ENCODE assay signal across 8 mouse cellular contexts in genomic region chr1:191905637-191906533, GRCm38 (mm10). TPM values are rescaled to one million over a fixed set of nuclear protein-coding genes. Genes with fewer than 3 reads are reported as not detected.
DNase-seq lines count a peak whose midpoint lies in the region; ATAC-seq and TF ChIP-seq lines count a peak whose summit lies in the region.

No protein-coding gene starts in this region.

- peaks cover 18% of the 10 kb centered on the region for H3K4me1 ChIP-seq in liver, adult 2 months (ENCODE audit: control insufficient read depth, insufficient read depth, low read length)
- H3K4me1 ChIP-seq in forebrain, embryonic 11.5 days (replicated peaks; ENCODE audit: control insufficient read depth, insufficient read depth, low read length): peaks cover 15% of the 10 kb centered on the region
- peaks cover 5% of the 10 kb centered on the region for H3K4me1 ChIP-seq in lung, postnatal 0 days (ENCODE audit: insufficient read depth, low read depth, low read length)

- peak overlapping the region; percentile 76 for H3K4me2 ChIP-seq in forebrain, embryonic 11.5 days (ENCODE audit: low read depth, low read length, severe bottlenecking)
- H3K4me2 ChIP-seq in lung, postnatal 0 days (replicated peaks; ENCODE audit: low read depth, low read length): peak overlapping the region; percentile 95

- WGBS in liver, adult 2 months: 6% methylated on average over 58 of the region's 58 CpGs
- 3% methylated on average over 37 of the region's 58 CpGs for WGBS in forebrain, embryonic 11.5 days
- WGBS in lung, postnatal 0 days: 10% methylated on average over 26 of the region's 58 CpGs

- no peak for TF ChIP-seq POLR2A in liver, adult 2 months (IDR thresholded peaks at IDR 0.05; ENCODE audit: extremely low read depth, insufficient read depth, low read length)

- ATAC-seq in activated CD4-positive, CD25-positive, alpha-beta regulatory T cell, adult 4 months: peak; percentile 24
- peak; percentile 72 for ATAC-seq in forebrain, embryonic 11.5 days (replicated peaks; ENCODE audit: low FRiP score)
- ATAC-seq in lung, postnatal 0 days: peak; percentile 73

- H3K79me2 ChIP-seq in liver, adult 2 months (ENCODE audit: control insufficient read depth, insufficient read depth, low read length): peaks cover 28% of the 10 kb centered on the region; the same call in 1 of the 2 replicates

- TF ChIP-seq CTCF in liver, adult 2 months (IDR thresholded peaks at IDR 0.05; ENCODE audit: low read depth, low read length): no peak
- TF ChIP-seq CTCF in lung, postnatal 0 days (IDR thresholded peaks at IDR 0.05): no peak

- no peak for TF ChIP-seq EP300 in lung, postnatal 0 days (IDR thresholded peaks at IDR 0.05)

- H3K36me3 ChIP-seq in liver, adult 2 months (ENCODE audit: control insufficient read depth, insufficient read depth, low read length): peaks cover 9% of the 10 kb centered on the region
- peaks cover 6% of the 10 kb centered on the region; the same call in 1 of the 2 replicates for H3K36me3 ChIP-seq in forebrain, embryonic 11.5 days (ENCODE audit: control insufficient read depth, insufficient read depth, low read length)
- H3K36me3 ChIP-seq in lung, postnatal 0 days (ENCODE audit: insufficient read depth, low read length): peaks cover 9% of the 10 kb centered on the region; the same call in 1 of the 2 replicates

- peak; percentile 55 for DNase-seq in liver, adult 2 months (ENCODE audit: extremely low read depth, low read depth, low spot score)
- no peak for DNase-seq in liver
- DNase-seq in forebrain, embryonic 11.5 days (ENCODE audit: low spot score): no peak
- peak; percentile 79 to 82 for DNase-seq in kidney, adult 8-10 months
- DNase-seq in lung, postnatal 0 days (ENCODE audit: low spot score): peak; percentile 82
- peak; percentile 29 for DNase-seq in right cerebral cortex, postnatal 4 days
- no peak for DNase-seq in left cerebral cortex, postnatal 4 days

- intact Hi-C loops in left cerebral cortex, postnatal 4 days (cut with DNase I): loop anchor here (5.0 kb wide), 1 partner anchor 69 kb away; no protein-coding TSS in a partner anchor

- H3K27ac ChIP-seq in liver, adult 2 months (replicated peaks; ENCODE audit: insufficient read depth, low read depth, low read length): peak overlapping the region; percentile 63
- no peak overlapping the region for H3K27ac ChIP-seq in forebrain, embryonic 11.5 days (ENCODE audit: low read depth, low read length)
- H3K27ac ChIP-seq in lung, postnatal 0 days (ENCODE audit: low read length): peak overlapping the region; percentile 66

- peak overlapping the region; percentile 94 for H3K9ac ChIP-seq in liver, adult 2 months (ENCODE audit: low read depth, low read length)
- peak overlapping the region; percentile 79 for H3K9ac ChIP-seq in forebrain, embryonic 11.5 days (ENCODE audit: low read length)
- H3K9ac ChIP-seq in lung, postnatal 0 days (replicated peaks; ENCODE audit: low read depth): peak overlapping the region; percentile 63

- H3K4me3 ChIP-seq in liver, adult 2 months (ENCODE audit: insufficient read depth, low read depth, low read length): peak overlapping the region; percentile 84
- peak overlapping the region; percentile 89 for H3K4me3 ChIP-seq in forebrain, embryonic 11.5 days (ENCODE audit: low read depth, low read length)
- H3K4me3 ChIP-seq in lung, postnatal 0 days (ENCODE audit: low read depth, low read length): peak overlapping the region; percentile 90

- H3K9me3 ChIP-seq in forebrain, embryonic 11.5 days (ENCODE audit: control insufficient read depth, low read length): no peaks in the 10 kb centered on the region
- no peaks in the 10 kb centered on the region for H3K9me3 ChIP-seq in lung, postnatal 0 days (ENCODE audit: low read length)

- H3K27me3 ChIP-seq in liver, adult 2 months (ENCODE audit: control insufficient read depth, insufficient read depth, low read length): no peaks in the 10 kb centered on the region
- H3K27me3 ChIP-seq in forebrain, embryonic 11.5 days (ENCODE audit: control insufficient read depth, insufficient read depth, low read length): no peaks in the 10 kb centered on the region
- H3K27me3 ChIP-seq in lung, postnatal 0 days (replicated peaks; ENCODE audit: insufficient read depth, low read length): no peaks in the 10 kb centered on the region

RNA-seq across cellular contexts. Expression of gene Slc30a1, which starts 0.7 kb away (rescaled TPM):
- 22.6 and 24.4 TPM in 2 replicates for total RNA-seq in liver, adult 2 months (2014; rRNA removed)
- 11.3 and 13.6 TPM in 2 replicates for polyA plus RNA-seq in liver, adult 2 months (2012; rRNA removed)
- 1 to 10 TPM; 1.2 to 1.4 TPM for polyA plus RNA-seq in activated CD4-positive, CD25-positive, alpha-beta regulatory T cell, adult 4 months (2017; shearing (Covaris generic))
- polyA plus RNA-seq in forebrain, embryonic 11.5 days (2014; fragmentation: Nextera tagmentation; extraction: Ambion mirVana): 2.2 and 2.7 TPM in 2 replicates
- 5.2 and 5.6 TPM in 2 replicates for polyA plus RNA-seq in lung, postnatal 0 days (2015; fragmentation: Nextera tagmentation; extraction: Ambion mirVana)
- total RNA-seq in left cerebral cortex, postnatal 4 days (2021): 10 to 100 TPM; 24.2 to 27.0 TPM

Comparison
In these comparisons a context has a peak if more than half of its experiments do, and no peak if none do; other contexts are left out.
1. DNase-seq: peak in liver, adult 2 months (single experiment), kidney, adult 8-10 months (2 of 2), lung, postnatal 0 days (single experiment) and right cerebral cortex, postnatal 4 days (single experiment); none in liver (single experiment), forebrain, embryonic 11.5 days (single experiment) and left cerebral cortex, postnatal 4 days (single experiment).
2. Peak in every context shown above with its lines, with median percentiles within 50 percentile points of each other: H3K4me3 ChIP-seq, H3K9ac ChIP-seq and ATAC-seq.